Mouse (Mus musculus) liver, embryonic 16.5 days (tissue): ENCODE results near the gene Txnrd2. TPM values are rescaled to one million over a fixed set of nuclear protein-coding genes. Genes with fewer than 3 reads are reported as not detected.

Experiments
- ATAC-seq: fragments of 200-750 bp; cut with Nextera tagmentation; 2 replicates; pipeline ENCODE4 v1.8.0; 2017; ENCODE audit warnings: low read depth, mild to moderate bottlenecking, moderate number of reproducible peaks, moderate library complexity
- H3K27ac ChIP-seq: fragments of 300-500 bp; sonication (generic); 2 replicates; pipeline ENCODE4 v1.5.1; 2014; ENCODE audit warnings: mild to moderate bottlenecking, low read length
- H3K27me3 ChIP-seq: fragments of 300-500 bp; sonication (generic); 2 replicates; pipeline ENCODE4 v1.6.1; 2014; ENCODE audit warnings: low read depth, low read length, mixed read lengths; ENCODE audit not compliant: control insufficient read depth, insufficient read depth
- H3K36me3 ChIP-seq: fragments of 300-500 bp; sonication (generic); 2 replicates; pipeline ENCODE4 v1.6.1; 2014; ENCODE audit warnings: mild to moderate bottlenecking; ENCODE audit not compliant: control insufficient read depth, insufficient read depth
- H3K4me1 ChIP-seq: fragments of 300-500 bp; sonication (generic); 2 replicates; pipeline ENCODE4 v1.6.1; 2014; ENCODE audit warnings: low read depth, low read length, mixed read lengths; ENCODE audit not compliant: control insufficient read depth
- H3K4me2 ChIP-seq: fragments of 300-500 bp; sonication (generic); 2 replicates; pipeline ENCODE4 v1.6.1; 2014; ENCODE audit warnings: low read depth, low read length, mixed read lengths
- H3K4me3 ChIP-seq: fragments of 300-500 bp; sonication (generic); 2 replicates; pipeline ENCODE4 v1.5.1; 2014; ENCODE audit warnings: low read depth, mild to moderate bottlenecking, low read length
- H3K9ac ChIP-seq: fragments of 300-500 bp; sonication (generic); 2 replicates; pipeline ENCODE4 v1.6.1; 2014; ENCODE audit warnings: low read depth, low read length
- H3K9me3 ChIP-seq: fragments of 300-500 bp; sonication (generic); replicated peaks from 2 replicates; pipeline ENCODE4 v1.6.1; 2016; ENCODE audit warnings: low read length; ENCODE audit not compliant: control insufficient read depth
- WGBS: fragments of 180-500 bp; shearing (Covaris S2); extraction: QIAGEN DNeasy Blood & Tissue Kit; methylation state at CpG from one replicate; pipeline ENCODE4 v1.1.7; 2014; ENCODE audit not compliant: insufficient replicate concordance; 5-methylcytosine and 5-hydroxymethylcytosine counted together
- polyA plus RNA-seq: library from polyadenylated mRNA; unstranded; fragments of >200 nt; fragmentation: Nextera tagmentation; extraction: Ambion mirVana; gene quantifications from 2 replicates; pipeline ENCODE4 v1.2.1, GENCODE M21; 2015

Txnrd2 gene
- polyA plus RNA-seq, 1 experiment from 2014 or later, result 98.3 TPM

- WGBS, result 45% methylated on average over 1 of the region's 1 CpGs
- H3K9ac ChIP-seq, result no peak overlapping the region
- no peaks in the 10 kb centered on the region for H3K36me3 ChIP-seq
- H3K27me3 ChIP-seq, result no peaks in the 10 kb centered on the region
- H3K4me3 ChIP-seq, result no peak overlapping the region
- ATAC-seq, result no peak
- H3K27ac ChIP-seq, result no peak overlapping the region
- no peak overlapping the region for H3K4me2 ChIP-seq
- no peaks in the 10 kb centered on the region for H3K4me1 ChIP-seq
- H3K9me3 ChIP-seq, result no peaks in the 10 kb centered on the region
Observed at GRCm38 (mm10) chr16:18490894-18491293, 64.7 kb downstream of the Txnrd2 start.

- peak overlapping the region; percentile 92 for H3K4me2 ChIP-seq
- ATAC-seq, result peak; percentile 47
- peak overlapping the region; percentile 73 for H3K27ac ChIP-seq
- H3K36me3 ChIP-seq, result peaks cover 9% of the 10 kb centered on the region
- H3K4me3 ChIP-seq, result peak overlapping the region; percentile 81
- H3K27me3 ChIP-seq, result no peaks in the 10 kb centered on the region
- no peaks in the 10 kb centered on the region for H3K9me3 ChIP-seq
- peaks cover 16% of the 10 kb centered on the region for H3K4me1 ChIP-seq
- WGBS, result 3% methylated on average over 6 of the region's 6 CpGs
- H3K9ac ChIP-seq, result peak overlapping the region; percentile 89
Observed at GRCm38 (mm10) chr16:18497865-18498515, 71.8 kb downstream of the Txnrd2 start.

- H3K27ac ChIP-seq, result peak within 1 kb of the TSS; percentile 73
- H3K9me3 ChIP-seq, result no peaks in the 10 kb centered on the region
- H3K9ac ChIP-seq, result peak within 1 kb of the TSS; percentile 89
- no peaks in the 10 kb centered on the region for H3K27me3 ChIP-seq
- WGBS, result under 1% methylated on average over 51 of the region's 51 CpGs
- H3K36me3 ChIP-seq, result peaks cover 9% of the 10 kb centered on the region
- peak within 1 kb of the TSS; percentile 81 for H3K4me3 ChIP-seq
- H3K4me2 ChIP-seq, result peak within 1 kb of the TSS; percentile 92
- peaks cover 16% of the 10 kb centered on the region for H3K4me1 ChIP-seq
- peak; percentile 97 for ATAC-seq
Observed at GRCm38 (mm10) chr16:18498558-18498990, 72.4 kb downstream of the Txnrd2 start, which contains the start of the genes Gnb1l and Rtl10. Gene Gnb1l (plus strand): TSS chr16:18498713. Gene Rtl10 (plus strand): TSS chr16:18498901.

- Histone ChIP-seq H3K9ac (peak overlapping the region; percentile 89), H3K4me2 (peak overlapping the region; percentile 92), H3K27me3 (no peaks in the 10 kb centered on the region), H3K4me1 (peaks cover 16% of the 10 kb centered on the region), H3K36me3 (peaks cover 9% of the 10 kb centered on the region), H3K27ac (0 out of 2 replicates have a peak overlapping the region, but pooled peaks have one; percentile 8), H3K9me3 (no peaks in the 10 kb centered on the region), H3K4me3 (peak overlapping the region; percentile 81)
- ATAC-seq, result peak; percentile 30
- under 1% methylated on average over 24 of the region's 24 CpGs for WGBS
Observed at GRCm38 (mm10) chr16:18498996-18499395, 72.8 kb downstream of the Txnrd2 start.

GRCm38 (mm10) chr16:18501531-18501930 lies 75.3 kb downstream of the Txnrd2 start:
- no peak overlapping the region for H3K4me2 ChIP-seq
- no peak overlapping the region for H3K4me3 ChIP-seq
- H3K27me3 ChIP-seq, result no peaks in the 10 kb centered on the region
- WGBS, result 81% methylated on average over 6 of the region's 6 CpGs
- H3K4me1 ChIP-seq, result peaks cover 16% of the 10 kb centered on the region
- H3K9me3 ChIP-seq, result no peaks in the 10 kb centered on the region
- ATAC-seq, result no peak
- H3K9ac ChIP-seq, result no peak overlapping the region
- H3K36me3 ChIP-seq, result peaks cover 9% of the 10 kb centered on the region
- H3K27ac ChIP-seq, result no peak overlapping the region

GRCm38 (mm10) chr16:18503566-18504342 lies 77.6 kb downstream of the Txnrd2 start:
- H3K4me1 ChIP-seq, result peaks cover 10% of the 10 kb centered on the region
- H3K27me3 ChIP-seq, result no peaks in the 10 kb centered on the region
- 80% methylated on average over 14 of the region's 14 CpGs for WGBS
- no peak overlapping the region for H3K4me2 ChIP-seq
- no peak overlapping the region for H3K9ac ChIP-seq
- no peaks in the 10 kb centered on the region for H3K9me3 ChIP-seq
- peaks cover 9% of the 10 kb centered on the region for H3K36me3 ChIP-seq
- H3K27ac ChIP-seq, result no peak overlapping the region
- H3K4me3 ChIP-seq, result no peak overlapping the region
- no peak for ATAC-seq

GRCm38 (mm10) chr16:18506524-18507199 lies 80.5 kb downstream of the Txnrd2 start:
- Histone ChIP-seq H3K27me3 (no peaks in the 10 kb centered on the region), H3K9ac (no peak overlapping the region), H3K4me1 (no peaks in the 10 kb centered on the region), H3K9me3 (no peaks in the 10 kb centered on the region), H3K4me2 (no peak overlapping the region), H3K36me3 (peaks cover under 1% of the 10 kb centered on the region; the same call in 1 of the 2 replicates), H3K27ac (no peak overlapping the region), H3K4me3 (no peak overlapping the region)
- ATAC-seq, result no peak; the same call in 1 of the 2 replicates
- WGBS, result 85% methylated on average over 3 of the region's 3 CpGs

GRCm38 (mm10) chr16:18507200-18507549 lies 81.0 kb downstream of the Txnrd2 start:
- Histone ChIP-seq H3K4me1 (no peaks in the 10 kb centered on the region), H3K9ac (no peak overlapping the region), H3K9me3 (no peaks in the 10 kb centered on the region), H3K36me3 (no peaks in the 10 kb centered on the region), H3K27me3 (no peaks in the 10 kb centered on the region), H3K27ac (no peak overlapping the region), H3K4me2 (no peak overlapping the region), H3K4me3 (no peak overlapping the region)
- no peak for ATAC-seq
- 43% methylated on average over 1 of the region's 1 CpGs for WGBS
